Mouse (Mus musculus): ENCODE results near the gene Ckmt1. TPM values are rescaled to one million over a fixed set of nuclear protein-coding genes. Genes with fewer than 3 reads are reported as not detected.
A peak's percentile ranks its signal among the peaks of the same experiment; 100 is the strongest.

Gene Ckmt1
- total and polyA plus RNA-seq, 2 experiments from 2014 or later = 1.4 to 2.6 TPM

- no peak for ATAC-seq (ENCODE audit: insufficient read depth, low read depth)
- WGBS = 4% methylated on average over 4 of the region's 4 CpGs
- Histone ChIP-seq H3K27ac (ENCODE audit: low read depth) (peak overlapping the region; percentile 97), H3K27me3 (ENCODE audit: control insufficient read depth, insufficient read depth, low read length) (no peaks in the 10 kb centered on the region), H3K4me3 (ENCODE audit: low read depth, low read length) (peak overlapping the region; percentile 80), H3K4me1 (ENCODE audit: control insufficient read depth, insufficient read depth) (peaks cover 19% of the 10 kb centered on the region; the same call in 1 of the 2 replicates), H3K9ac (replicated peaks; ENCODE audit: low read depth, low read length) (peak overlapping the region; percentile 91), H3K36me3 (replicated peaks; ENCODE audit: control insufficient read depth, insufficient read depth, low read length) (peaks cover 6% of the 10 kb centered on the region; the same call in 1 of the 2 replicates), H3K4me2 (ENCODE audit: low read depth, low read length) (peak overlapping the region; percentile 72), H3K9me3 (replicated peaks; ENCODE audit: control insufficient read depth, low read length) (no peaks in the 10 kb centered on the region)
- DNase-seq (ENCODE audit: low spot score) = no peak
- no peak for TF ChIP-seq EP300 (IDR thresholded peaks at IDR 0.05; ENCODE audit: low read depth)
- TF ChIP-seq CTCF (IDR thresholded peaks at IDR 0.05; ENCODE audit: low read depth) = no peak
These were observed 55.4 kb downstream of the Ckmt1 start for GRCm38 (mm10) chr2:121412843-121413386.

Other genes with a start within 250 kb of the Ckmt1 start
- gene Tgm7, start 247.9 kb upstream of the Ckmt1 start, total RNA-seq (2014; rRNA removed; ENCODE audit: low replicate concordance) = not detected in 2 replicates
- not detected in 2 replicates for gene Tgm7, start 247.9 kb upstream of the Ckmt1 start, polyA plus RNA-seq (2015; fragmentation: Nextera tagmentation; extraction: Ambion mirVana)
- 13.1 and 15.3 TPM in 2 replicates for gene Adal, start 217.3 kb upstream of the Ckmt1 start, total RNA-seq (2014; rRNA removed; ENCODE audit: low replicate concordance)
- 13.4 and 14.4 TPM in 2 replicates for gene Adal, start 217.3 kb upstream of the Ckmt1 start, polyA plus RNA-seq (2015; fragmentation: Nextera tagmentation; extraction: Ambion mirVana)
- gene Lcmt2, start 217.1 kb upstream of the Ckmt1 start, total RNA-seq (2014; rRNA removed; ENCODE audit: low replicate concordance) = 6.1 and 8.4 TPM in 2 replicates
- gene Lcmt2, start 217.1 kb upstream of the Ckmt1 start, polyA plus RNA-seq (2015; fragmentation: Nextera tagmentation; extraction: Ambion mirVana) = 15.4 and 19.1 TPM in 2 replicates
- gene Tubgcp4, start 187.1 kb upstream of the Ckmt1 start, total RNA-seq (2014; rRNA removed; ENCODE audit: low replicate concordance) = 9.6 and 20.8 TPM in 2 replicates
- 12.3 and 13.0 TPM in 2 replicates for gene Tubgcp4, start 187.1 kb upstream of the Ckmt1 start, polyA plus RNA-seq (2015; fragmentation: Nextera tagmentation; extraction: Ambion mirVana)
- gene Zscan29, start 186.6 kb upstream of the Ckmt1 start, total RNA-seq (2014; rRNA removed; ENCODE audit: low replicate concordance) = 4.2 and 4.8 TPM in 2 replicates
- gene Zscan29, start 186.6 kb upstream of the Ckmt1 start, polyA plus RNA-seq (2015; fragmentation: Nextera tagmentation; extraction: Ambion mirVana) = 5.1 and 5.6 TPM in 2 replicates
- 74.4 and 79.6 TPM in 2 replicates for gene Trp53bp1, start 86.3 kb upstream of the Ckmt1 start, total RNA-seq (2014; rRNA removed; ENCODE audit: low replicate concordance)
- 18.5 and 20.3 TPM in 2 replicates for gene Trp53bp1, start 86.3 kb upstream of the Ckmt1 start, polyA plus RNA-seq (2015; fragmentation: Nextera tagmentation; extraction: Ambion mirVana)
- gene Map1a, start 68.1 kb upstream of the Ckmt1 start, total RNA-seq (2014; rRNA removed; ENCODE audit: low replicate concordance) = 14.5 and 24.9 TPM in 2 replicates
- gene Map1a, start 68.1 kb upstream of the Ckmt1 start, polyA plus RNA-seq (2015; fragmentation: Nextera tagmentation; extraction: Ambion mirVana) = 3.7 and 4.8 TPM in 2 replicates
- gene Ppip5k1, start 2.3 kb upstream of the Ckmt1 start, total RNA-seq (2014; rRNA removed; ENCODE audit: low replicate concordance) = 4.4 and 5.2 TPM in 2 replicates
- 8.5 and 9.0 TPM in 2 replicates for gene Ppip5k1, start 2.3 kb upstream of the Ckmt1 start, polyA plus RNA-seq (2015; fragmentation: Nextera tagmentation; extraction: Ambion mirVana)
- not detected in 2 replicates for gene Strc, start 29.5 kb downstream of the Ckmt1 start, total RNA-seq (2014; rRNA removed; ENCODE audit: low replicate concordance)
- gene Strc, start 29.5 kb downstream of the Ckmt1 start, polyA plus RNA-seq (2015; fragmentation: Nextera tagmentation; extraction: Ambion mirVana) = not detected in 2 replicates
- 35.6 and 44.2 TPM in 2 replicates for gene Pdia3, start 56.1 kb downstream of the Ckmt1 start, total RNA-seq (2014; rRNA removed; ENCODE audit: low replicate concordance)
- gene Pdia3, start 56.1 kb downstream of the Ckmt1 start, polyA plus RNA-seq (2015; fragmentation: Nextera tagmentation; extraction: Ambion mirVana) = 211 and 237 TPM in 2 replicates
- gene Catsper2, start 56.1 kb downstream of the Ckmt1 start, total RNA-seq (2014; rRNA removed; ENCODE audit: low replicate concordance) = 1.3 and 3.7 TPM in 2 replicates
- gene Catsper2, start 56.1 kb downstream of the Ckmt1 start, polyA plus RNA-seq (2015; fragmentation: Nextera tagmentation; extraction: Ambion mirVana) = 4.5 and 5.2 TPM in 2 replicates
- not detected in 2 replicates for gene Ell3, start 86.6 kb downstream of the Ckmt1 start, total RNA-seq (2014; rRNA removed; ENCODE audit: low replicate concordance)
- gene Ell3, start 86.6 kb downstream of the Ckmt1 start, polyA plus RNA-seq (2015; fragmentation: Nextera tagmentation; extraction: Ambion mirVana) = 0.36 and 0.55 TPM in 2 replicates
- 1,358 and 1,465 TPM in 2 replicates for gene Serf2, start 91.5 kb downstream of the Ckmt1 start, total RNA-seq (2014; rRNA removed; ENCODE audit: low replicate concordance)
- gene Serf2, start 91.5 kb downstream of the Ckmt1 start, polyA plus RNA-seq (2015; fragmentation: Nextera tagmentation; extraction: Ambion mirVana) = 616 and 625 TPM in 2 replicates
- 1.6 and 4.1 TPM in 2 replicates for gene Hypk, start 95.6 kb downstream of the Ckmt1 start, total RNA-seq (2014; rRNA removed; ENCODE audit: low replicate concordance)
- gene Hypk, start 95.6 kb downstream of the Ckmt1 start, polyA plus RNA-seq (2015; fragmentation: Nextera tagmentation; extraction: Ambion mirVana) = 105 and 111 TPM in 2 replicates
- 0.39 TPM in 1 of 2 replicates, not detected in the other for gene Serinc4, start 99.1 kb downstream of the Ckmt1 start, total RNA-seq (2014; rRNA removed; ENCODE audit: low replicate concordance)
- 0.04 and 0.12 TPM in 2 replicates for gene Serinc4, start 99.1 kb downstream of the Ckmt1 start, polyA plus RNA-seq (2015; fragmentation: Nextera tagmentation; extraction: Ambion mirVana)
- 13.4 and 15.0 TPM in 2 replicates for gene Mfap1b, start 116.4 kb downstream of the Ckmt1 start, total RNA-seq (2014; rRNA removed; ENCODE audit: low replicate concordance)
- 35.9 and 36.4 TPM in 2 replicates for gene Mfap1b, start 116.4 kb downstream of the Ckmt1 start, polyA plus RNA-seq (2015; fragmentation: Nextera tagmentation; extraction: Ambion mirVana)
- gene Mfap1a, start 149.0 kb downstream of the Ckmt1 start, total RNA-seq (2014; rRNA removed; ENCODE audit: low replicate concordance) = 9.5 and 9.8 TPM in 2 replicates
- 15.7 and 16.0 TPM in 2 replicates for gene Mfap1a, start 149.0 kb downstream of the Ckmt1 start, polyA plus RNA-seq (2015; fragmentation: Nextera tagmentation; extraction: Ambion mirVana)
- 7.6 and 9.5 TPM in 2 replicates for gene Wdr76, start 149.0 kb downstream of the Ckmt1 start, total RNA-seq (2014; rRNA removed; ENCODE audit: low replicate concordance)
- 3.4 and 4.0 TPM in 2 replicates for gene Wdr76, start 149.0 kb downstream of the Ckmt1 start, polyA plus RNA-seq (2015; fragmentation: Nextera tagmentation; extraction: Ambion mirVana)

Measured in heart, postnatal 0 days (tissue).